Mouse (Mus musculus) liver, adult 2 months (tissue): ENCODE data around the gene Lama5. TPM values are rescaled to one million over a fixed set of nuclear protein-coding genes. Genes with fewer than 3 reads are reported as not detected.

Experiments used
- DNase-seq: peaks from one replicate; pipeline ENCODE4 v3.0.0-alpha.2; 2011; ENCODE audit warnings: low read depth, low spot score; ENCODE audit errors: extremely low read depth
- H3K27ac ChIP-seq: fragments of 200-500 bp; replicated peaks from 2 replicates; pipeline ENCODE4 v1.5.1; 2012; ENCODE audit warnings: low read depth, mild to moderate bottlenecking, control low read depth, inconsistent platforms, low read length; ENCODE audit not compliant: insufficient read depth
- H3K27me3 ChIP-seq: fragments of 200-500 bp; 2 replicates; pipeline ENCODE4 v1.6.1; 2012; ENCODE audit warnings: mild to moderate bottlenecking, moderate library complexity, low read length, inconsistent platforms; ENCODE audit not compliant: control insufficient read depth, insufficient read depth
- H3K36me3 ChIP-seq: fragments of 200-500 bp; 2 replicates; pipeline ENCODE4 v1.6.1; 2012; ENCODE audit warnings: low read length, inconsistent platforms; ENCODE audit not compliant: control insufficient read depth, insufficient read depth
- H3K4me1 ChIP-seq: fragments of 200-500 bp; 2 replicates; pipeline ENCODE4 v1.6.1; 2011; ENCODE audit warnings: low read length; ENCODE audit not compliant: control insufficient read depth, insufficient read depth
- H3K4me3 ChIP-seq: fragments of 200-500 bp; 2 replicates; pipeline ENCODE4 v1.5.1; 2011; ENCODE audit warnings: low read depth, mild to moderate bottlenecking, control low read depth, low read length, moderate library complexity; ENCODE audit not compliant: insufficient read depth
- H3K79me2 ChIP-seq: fragments of 200-500 bp; 2 replicates; pipeline ENCODE4 v1.6.1; 2012; ENCODE audit warnings: inconsistent platforms, mild to moderate bottlenecking, low read length, moderate library complexity; ENCODE audit not compliant: control insufficient read depth, insufficient read depth
- H3K9ac ChIP-seq: fragments of 200-500 bp; 2 replicates; pipeline ENCODE4 v1.6.1; 2012; ENCODE audit warnings: low read depth, mild to moderate bottlenecking, control low read depth, inconsistent platforms, low read length
- CTCF ChIP-seq: fragments of 200-500 bp; IDR thresholded peaks from 2 replicates; pipeline ENCODE4 v1.5.1; 2011; ENCODE audit warnings: low read depth, low read length, control low read depth
- POLR2A ChIP-seq: fragments of 200-500 bp; IDR thresholded peaks from 2 replicates; pipeline ENCODE4 v1.6.1; 2011; ENCODE audit warnings: low read length, control low read depth; ENCODE audit not compliant: insufficient read depth; ENCODE audit errors: extremely low read depth
- WGBS: fragments of 180-500 bp; shearing (Covaris S2); methylation state at CpG from one replicate; pipeline ENCODE4 v1.1.7; 2018; 5-methylcytosine and 5-hydroxymethylcytosine counted together
- polyA plus RNA-seq: library from polyadenylated mRNA; depleted of rRNA; stranded (reverse); fragments of >200 nt; gene quantifications from 2 replicates; pipeline ENCODE4 v1.2.3, GENCODE M21; 2012
- total RNA-seq: library from RNA; depleted of rRNA; stranded (reverse); fragments of >200 nt; gene quantifications from 2 replicates; pipeline ENCODE4 v1.2.3, GENCODE M21; 2014

Lama5 gene
- total and polyA plus RNA-seq, 2 experiments, result 0.65 to 4.0 TPM

GRCm38 (mm10) chr2:180224647-180225043, 1.0 kb downstream of the Lama5 start:
- WGBS, result 24% methylated on average over 13 of the region's 13 CpGs
- Histone ChIP-seq H3K79me2 (no peaks in the 10 kb centered on the region), H3K27ac (no peak overlapping the region), H3K4me1 (0 out of 2 replicates have a peak, but pooled peaks cover 8% of the 10 kb centered on the region), H3K27me3 (peaks cover 3% of the 10 kb centered on the region; the same call in 1 of the 2 replicates), H3K9ac (peak overlapping the region; percentile 11; the same call in 1 of the 2 replicates), H3K4me3 (peak overlapping the region; percentile 61; the same call in 1 of the 2 replicates), H3K36me3 (no peaks in the 10 kb centered on the region)
- TF ChIP-seq CTCF, result no peak
- TF ChIP-seq POLR2A, result no peak
- no peak for DNase-seq

- TF ChIP-seq POLR2A (no peak), CTCF (0 out of 2 replicates have a peak, but pooled peaks have one; percentile 13)
Measured at GRCm38 (mm10) chr2:180222250-180222649, 3.4 kb downstream of the Lama5 start.

DNA sequence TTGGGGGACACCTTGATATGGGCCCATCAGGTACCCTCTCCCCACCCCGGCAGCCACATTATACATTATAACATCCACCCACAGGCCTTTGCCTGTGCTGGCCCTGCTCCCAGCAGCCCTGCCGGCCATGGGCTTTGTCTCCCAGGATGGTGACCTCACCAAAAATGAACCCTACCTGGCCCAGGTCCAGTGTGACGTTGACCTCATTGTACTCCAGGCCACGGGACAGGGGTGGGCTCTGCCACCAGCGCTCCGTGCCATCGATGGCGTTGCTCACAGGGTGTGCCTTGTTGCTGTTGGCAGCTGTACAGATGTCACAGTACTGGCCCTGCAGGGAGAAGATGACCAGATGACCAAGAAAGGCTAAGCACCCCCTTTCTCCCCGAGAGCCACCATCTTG, 4.6 kb downstream of the Lama5 start:
- peaks cover 3% of the 10 kb centered on the region; the same call in 1 of the 2 replicates for H3K27me3 ChIP-seq

More at GRCm38 (mm10) chr2:180222250-180222649, 3.4 kb downstream of the Lama5 start:
- Histone ChIP-seq H3K4me1 (peaks cover 15% of the 10 kb centered on the region; the same call in 1 of the 2 replicates), H3K27me3 (peaks cover 3% of the 10 kb centered on the region; the same call in 1 of the 2 replicates), H3K36me3 (no peaks in the 10 kb centered on the region), H3K79me2 (no peaks in the 10 kb centered on the region), H3K4me3 (no peak overlapping the region), H3K27ac (no peak overlapping the region), H3K9ac (no peak overlapping the region)
- 50% methylated on average over 6 of the region's 6 CpGs for WGBS
- DNase-seq, result no peak

GRCm38 (mm10) chr2:180220165-180220564, 5.5 kb downstream of the Lama5 start:
- TF ChIP-seq POLR2A (no peak), CTCF (no peak)
- Histone ChIP-seq H3K27me3 (no peaks in the 10 kb centered on the region), H3K79me2 (no peaks in the 10 kb centered on the region), H3K27ac (no peak overlapping the region), H3K36me3 (no peaks in the 10 kb centered on the region), H3K9ac (no peak overlapping the region), H3K4me1 (peaks cover 13% of the 10 kb centered on the region; the same call in 1 of the 2 replicates), H3K4me3 (no peak overlapping the region)
- DNase-seq, result no peak
- 82% methylated on average over 9 of the region's 9 CpGs for WGBS

More for the DNA sequence above, 4.6 kb downstream of the Lama5 start:
- H3K4me3 ChIP-seq, result no peak overlapping the region
- no peaks in the 10 kb centered on the region for H3K79me2 ChIP-seq
- no peak overlapping the region for H3K9ac ChIP-seq
- H3K27ac ChIP-seq, result no peak overlapping the region
- no peak for DNase-seq
- 42% methylated on average over 9 of the region's 9 CpGs for WGBS
- peaks cover 15% of the 10 kb centered on the region; the same call in 1 of the 2 replicates for H3K4me1 ChIP-seq
- no peaks in the 10 kb centered on the region for H3K36me3 ChIP-seq
- TF ChIP-seq POLR2A (no peak), CTCF (no peak)

DNA sequence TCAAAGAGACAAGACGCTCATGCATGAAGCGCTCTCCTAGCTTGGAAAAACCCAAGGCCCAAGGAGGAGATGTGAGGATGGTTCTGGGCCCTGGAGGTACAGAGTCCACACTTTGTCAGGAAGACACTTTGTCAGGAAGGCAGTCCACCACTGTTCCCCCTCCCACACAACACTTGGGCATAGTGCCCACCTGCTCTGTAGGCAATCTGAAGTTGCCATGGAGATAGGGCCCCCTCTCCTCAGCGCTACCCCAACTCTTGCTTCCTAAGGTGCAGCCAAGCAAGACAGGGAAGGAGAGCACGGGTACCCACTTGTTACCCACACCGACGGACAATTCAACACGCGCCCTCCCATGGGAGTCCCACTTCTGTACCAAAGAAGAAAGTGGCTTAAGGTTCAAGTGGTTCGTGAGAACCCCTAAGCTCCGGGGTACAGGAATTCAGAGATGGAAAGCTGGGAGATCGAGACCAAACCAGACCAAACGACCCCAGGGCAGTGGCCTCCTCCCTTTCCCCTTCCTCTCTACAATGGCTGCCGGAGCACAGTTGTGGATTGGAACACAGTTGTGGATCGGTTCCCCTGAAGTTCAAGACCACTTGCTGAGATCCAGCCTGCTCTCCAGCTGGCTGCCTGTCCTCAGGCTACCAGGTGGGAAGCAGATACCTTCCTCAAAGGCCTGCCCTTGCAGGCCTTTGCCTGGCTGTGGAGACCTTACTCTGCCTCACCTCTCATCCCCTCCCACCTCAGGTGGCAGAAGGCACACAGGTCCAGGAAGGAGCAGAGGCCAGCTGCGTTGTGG, 6.3 kb downstream of the Lama5 start:
- no peak overlapping the region for H3K9ac ChIP-seq
- TF ChIP-seq CTCF, result no peak
- no peak for TF ChIP-seq POLR2A
- WGBS, result 89% methylated on average over 15 of the region's 15 CpGs
- no peak overlapping the region for H3K4me3 ChIP-seq
- peak overlapping the region; percentile 61 for H3K27ac ChIP-seq
- H3K36me3 ChIP-seq, result no peaks in the 10 kb centered on the region
- DNase-seq, result no peak
- H3K79me2 ChIP-seq, result no peaks in the 10 kb centered on the region
- H3K4me1 ChIP-seq, result peaks cover 11% of the 10 kb centered on the region; the same call in 1 of the 2 replicates
- no peaks in the 10 kb centered on the region for H3K27me3 ChIP-seq
